Mouse (Mus musculus) right cerebral cortex, postnatal 14 days (tissue): ENCODE data around the gene Olfr480.

Experiments used
- DNase-seq: peaks from one replicate; pipeline ENCODE4 v3.0.0; 2022

The Olfr480 gene

DNA sequence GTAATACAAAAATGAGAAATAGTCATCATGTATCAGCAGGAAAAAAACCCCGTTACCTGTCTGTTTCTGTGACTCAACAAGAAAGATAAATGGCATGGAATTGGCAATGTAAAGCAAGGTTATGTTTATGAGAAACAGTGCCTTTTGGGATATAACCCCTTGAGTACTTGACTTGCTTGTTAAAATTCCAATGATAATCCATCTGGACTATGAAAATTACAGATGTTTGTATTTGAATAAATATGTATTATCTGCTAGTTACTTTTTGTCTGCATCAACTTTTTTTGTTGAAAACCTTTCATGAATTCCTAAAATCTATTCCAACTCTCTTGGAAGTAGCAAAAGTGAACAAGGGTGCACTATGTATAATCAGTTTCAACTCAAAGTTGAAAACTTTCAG is at the start of gene Olfr480:
Olfr480 (minus strand) TSS at position 101 of the 400 bp plus-strand sequence.
- no peak for DNase-seq

- no peak for DNase-seq
Observed at GRCm38 (mm10) chr7:108100549-108100948, 33.4 kb upstream of the Olfr480 start, which contains the start of gene Olfr483. TSS of gene Olfr483 (plus strand) at chr7:108100849.

DNA sequence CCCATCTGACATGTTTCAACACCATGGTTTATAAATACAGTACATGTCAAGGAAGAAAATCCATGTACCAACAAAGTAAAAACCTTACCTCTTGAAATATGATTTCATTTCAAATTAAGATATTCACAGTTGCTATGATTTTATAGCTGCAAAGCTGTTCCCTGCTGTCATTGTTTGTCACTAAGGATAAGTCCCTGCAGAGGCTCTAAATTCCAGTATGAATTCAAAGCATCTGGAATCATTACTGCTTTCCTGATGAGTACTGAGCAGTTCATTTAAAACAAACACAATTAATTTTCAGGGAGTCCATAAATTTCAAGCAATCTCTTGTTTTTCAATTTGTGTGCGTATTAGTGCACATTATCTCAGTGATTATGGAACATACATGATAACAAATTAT is 30.3 kb upstream of the Olfr480 start, which contains the start of gene Olfr482:
Olfr482 (minus strand) TSS at position 101 of the 400 bp plus-strand sequence.
- DNase-seq = no peak

DNA sequence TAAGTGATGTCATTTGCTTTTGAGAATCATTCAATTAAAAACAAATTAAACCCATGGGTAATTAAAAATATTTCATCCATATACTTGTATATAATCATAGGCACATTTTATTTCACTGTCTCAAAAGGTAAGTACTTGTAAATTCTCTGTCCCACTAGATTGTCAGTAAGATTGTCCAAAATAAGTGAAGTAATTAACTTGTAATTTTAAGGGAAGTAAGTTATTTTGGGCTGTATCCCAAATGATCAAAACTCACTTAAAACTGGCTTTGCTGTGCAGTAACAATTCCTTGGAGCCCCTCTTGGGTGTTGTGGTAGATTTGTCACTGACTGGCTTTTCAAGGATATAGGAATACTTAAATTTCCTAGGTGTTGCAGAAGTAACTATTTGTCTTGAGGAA is 12.4 kb upstream of the Olfr480 start, which contains the start of gene Olfr481:
Olfr481 (plus strand) TSS at position 301 of the 400 bp plus-strand sequence.
- no peak for DNase-seq

DNA sequence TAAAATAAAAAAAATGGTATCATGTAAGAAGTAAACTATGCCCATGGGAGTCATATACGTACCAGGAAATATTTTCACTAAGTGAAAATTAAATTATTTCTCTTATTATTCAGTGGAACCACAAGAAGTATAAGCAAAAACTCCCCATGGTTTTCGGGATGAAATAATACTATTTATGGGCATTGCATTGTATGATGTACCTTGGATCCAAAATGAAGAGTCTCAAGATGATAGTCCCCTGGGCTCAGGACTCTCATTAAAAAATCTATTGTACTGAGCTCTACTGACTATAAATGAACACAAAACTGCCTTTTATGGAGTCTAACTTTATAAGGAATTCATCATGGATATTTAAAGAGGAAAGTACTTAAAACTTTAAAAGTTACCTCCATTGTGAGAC is 16.8 kb downstream of the Olfr480 start, which contains the start of gene Olfr479:
Olfr479 (plus strand) TSS at position 301 of the 400 bp plus-strand sequence.
- no peak for DNase-seq

- no peak for DNase-seq
Observed at GRCm38 (mm10) chr7:108033889-108034288, 33.3 kb downstream of the Olfr480 start, which contains the start of gene Olfr478. TSS of gene Olfr478 (minus strand) at chr7:108033989.
